Mouse (Mus musculus): ENCODE data around the gene Gm28048.

- TF ChIP-seq CTCF (IDR thresholded peaks at IDR 0.05; ENCODE audit: borderline replicate concordance, extremely low read depth, insufficient read depth, insufficient read length) (no peak), POLR2A (IDR thresholded peaks at IDR 0.05; ENCODE audit: borderline replicate concordance, extremely low read depth, insufficient read depth, insufficient read length, poor library complexity, severe bottlenecking) (no peak)
These were observed 81.8 kb downstream of the Gm28048 start for GRCm38 (mm10) chr11:22900041-22900440.
